Mouse (Mus musculus) gastrocnemius, postnatal 14 days (tissue): Measurements from ENCODE around the gene Rgs21. TPM values are rescaled to one million over a fixed set of nuclear protein-coding genes. Genes with fewer than 3 reads are reported as not detected.

Experiments used
- DNase-seq: peaks from one replicate; pipeline ENCODE4 v3.0.0; 2021; ENCODE audit warnings: mixed read lengths
- intact Hi-C: fragments of 180-260 bp; cut with DNase I; formaldehyde crosslinking; loops from one replicate; pipeline ENCODE4 v1.15.1; 2025; ENCODE audit warnings: low total_unique reads
- long read RNA-seq, 2 experiments: library from polyadenylated mRNA; stranded (forward); transcript quantifications; one replicate each; pipeline ENCODE4 v2.0.0; 2021
- total RNA-seq, 2 experiments: library from RNA; stranded (reverse); gene quantifications; 2 replicates each; pipeline ENCODE4 v1.2.3; 2021

Rgs21 gene
- total RNA-seq = not detected
- long read RNA-seq, experiment 1 = 0 reads
- long read RNA-seq, experiment 2 = 0 reads

DNA sequence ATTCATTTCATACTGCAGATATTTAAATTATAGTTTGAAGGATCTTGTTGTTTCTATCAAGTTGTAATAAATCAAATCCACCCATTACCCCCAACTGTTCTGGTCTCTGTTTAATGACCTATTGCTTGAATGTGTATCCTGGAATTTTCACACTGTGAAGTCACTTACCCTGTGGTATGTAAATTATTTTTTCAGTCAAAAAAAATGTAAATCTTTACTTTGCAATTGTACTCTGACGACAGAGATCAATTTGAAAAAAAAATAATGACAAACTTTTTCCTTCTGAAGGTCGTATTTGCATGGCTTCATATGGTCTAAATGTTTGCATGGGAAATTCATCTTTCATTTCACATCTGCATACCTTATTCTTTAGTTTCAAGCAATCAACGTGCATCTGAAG, at the start of gene Rgs21:
TSS of gene Rgs21 (minus strand) at position 101 of the 400 bp plus-strand sequence.
- no peak for DNase-seq

DNA sequence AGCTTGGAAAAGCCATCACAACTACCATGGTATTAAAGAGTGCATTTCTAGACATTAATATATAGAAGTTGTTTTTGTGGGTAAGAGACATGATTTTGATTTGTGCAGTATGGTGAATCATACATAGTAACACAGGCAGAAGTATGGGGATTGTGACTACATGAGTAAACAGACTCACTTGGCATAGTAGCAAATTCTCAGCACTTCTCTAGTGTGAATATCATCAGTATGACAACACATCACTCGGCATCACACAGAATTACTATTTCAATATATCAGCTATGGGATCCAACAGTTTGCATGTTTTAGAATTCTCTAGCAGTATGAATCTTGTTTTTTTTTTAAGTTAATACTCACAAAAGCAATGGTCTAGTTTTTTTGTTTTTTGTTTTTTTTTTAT, 36.6 kb upstream of the Rgs21 start:
- DNase-seq = no peak
- intact Hi-C loops = no loop called here

More for the DNA sequence above, at the start of gene Rgs21:
- intact Hi-C loops = no loop called here

DNA sequence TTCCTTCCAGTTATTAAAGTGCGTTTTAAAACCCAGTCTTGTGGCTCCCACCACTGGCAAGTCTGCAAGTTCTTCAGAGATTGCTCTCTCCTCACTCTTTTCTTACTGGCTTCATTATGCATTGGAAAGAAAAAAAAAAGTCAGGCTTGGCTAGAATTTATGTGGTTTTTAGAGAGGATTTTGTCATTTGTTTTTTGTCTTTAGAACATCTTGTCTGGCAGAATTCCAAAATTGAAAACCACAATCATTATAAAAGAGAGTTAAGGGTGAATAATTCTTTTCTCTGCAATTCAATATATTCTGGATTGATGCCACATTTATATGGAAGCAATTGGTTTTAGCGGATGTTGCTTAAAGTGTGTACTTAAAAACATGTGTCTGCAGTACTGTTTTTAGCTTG, 35.5 kb upstream of the Rgs21 start:
- intact Hi-C loops = no loop called here
- no peak for DNase-seq

DNA sequence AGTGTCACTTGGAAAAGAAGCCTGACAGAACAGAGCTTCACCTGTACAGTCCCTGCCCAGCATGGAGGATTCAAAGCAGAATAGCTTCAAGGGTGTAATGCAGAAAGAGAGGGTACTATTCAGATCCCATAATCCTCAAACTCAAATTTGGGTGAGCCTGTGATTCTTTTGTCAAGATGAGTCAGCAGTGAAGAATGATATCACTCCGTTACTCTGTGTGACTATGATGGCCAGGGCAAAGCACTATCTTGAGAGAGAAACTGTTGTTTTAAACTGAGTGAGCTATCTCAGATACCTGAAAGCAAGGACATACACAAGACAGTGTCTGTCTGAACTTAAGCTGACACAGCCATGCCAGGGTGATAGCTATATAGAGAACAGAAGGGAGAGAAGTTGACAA, 11.9 kb upstream of the Rgs21 start:
- intact Hi-C loops = no loop called here
- no peak for DNase-seq

DNA sequence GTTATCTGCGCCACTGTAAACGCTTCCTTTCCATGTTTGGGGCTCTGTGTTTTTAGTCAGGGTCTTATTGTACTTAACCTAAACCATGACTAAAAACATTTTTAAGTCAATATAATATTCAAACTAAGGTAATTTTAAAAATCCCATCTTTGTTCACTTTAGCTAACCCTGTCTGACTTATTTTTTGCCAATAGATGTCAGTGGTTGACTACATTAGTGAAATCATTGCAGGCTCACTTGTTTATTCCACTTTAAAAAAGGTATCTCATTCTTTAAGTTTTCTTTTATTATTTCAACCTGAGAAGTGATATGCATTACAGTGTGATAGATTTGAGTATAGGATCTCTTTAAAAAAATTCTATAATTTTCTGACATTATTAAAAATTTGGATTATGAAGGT, 5.5 kb upstream of the Rgs21 start:
- intact Hi-C loops = no loop called here
- no peak for DNase-seq

DNA sequence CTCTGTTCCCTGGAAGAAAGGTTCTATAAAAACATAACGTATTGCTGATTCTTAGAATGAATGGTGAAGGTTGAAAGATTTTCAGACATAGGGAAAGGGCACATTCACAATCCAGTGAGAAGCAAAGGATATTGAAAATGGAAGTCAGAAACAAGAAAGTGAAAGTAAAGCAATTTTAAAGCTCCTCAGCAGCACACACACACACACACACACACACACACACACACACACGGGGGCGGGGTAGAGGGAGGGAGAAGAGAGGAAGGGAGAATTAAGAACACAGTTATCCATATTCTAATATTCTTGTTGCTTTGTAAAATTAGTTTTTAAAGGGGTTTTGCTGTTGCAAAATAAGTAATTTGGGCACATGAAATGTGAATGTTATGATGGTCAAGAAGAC, 2.4 kb upstream of the Rgs21 start:
- intact Hi-C loops = no loop called here
- no peak for DNase-seq

DNA sequence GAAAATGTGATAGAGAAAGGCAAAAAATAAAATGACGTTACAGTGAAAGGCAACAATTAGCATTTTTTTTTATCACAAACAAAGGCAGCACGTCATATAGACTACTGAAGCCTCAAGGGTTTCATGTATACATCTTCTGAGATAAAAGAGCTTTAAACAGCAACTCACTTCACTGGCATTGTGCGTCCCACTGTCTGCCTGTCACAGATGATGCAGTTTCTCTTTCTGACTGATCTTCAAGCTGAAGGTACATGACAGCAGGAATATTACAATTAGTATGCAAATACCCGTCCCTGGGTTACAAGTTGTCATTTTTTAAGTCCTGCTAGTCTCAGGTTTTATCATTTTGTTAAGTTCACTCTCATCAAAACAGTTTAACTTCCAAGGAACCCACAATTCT, 22.3 kb downstream of the Rgs21 start:
- no peak for DNase-seq
- intact Hi-C loops = no loop called here

DNA sequence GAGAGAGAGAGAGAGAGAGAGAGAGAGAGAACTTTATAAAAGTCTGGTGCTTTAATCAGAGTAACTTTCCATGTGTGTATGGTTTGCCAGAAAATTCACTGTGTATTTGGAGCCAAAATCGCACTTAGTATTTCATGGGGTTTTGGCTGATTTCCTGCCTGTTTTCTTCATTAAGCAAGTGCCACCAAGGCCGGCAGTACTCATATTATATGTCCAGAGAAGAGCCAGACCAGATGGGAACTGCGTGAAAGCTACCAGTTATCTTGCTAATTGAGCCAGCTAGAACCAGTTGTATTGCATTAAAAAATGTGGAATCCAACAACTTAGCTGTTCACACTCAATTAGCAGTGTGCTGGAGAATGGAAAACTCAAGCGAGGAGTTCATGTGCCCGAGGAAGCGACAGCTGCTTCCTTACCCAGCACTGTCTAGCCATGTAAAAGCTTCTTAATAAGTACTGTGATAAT, 22.9 kb downstream of the Rgs21 start:
- intact Hi-C loops = no loop called here

DNA sequence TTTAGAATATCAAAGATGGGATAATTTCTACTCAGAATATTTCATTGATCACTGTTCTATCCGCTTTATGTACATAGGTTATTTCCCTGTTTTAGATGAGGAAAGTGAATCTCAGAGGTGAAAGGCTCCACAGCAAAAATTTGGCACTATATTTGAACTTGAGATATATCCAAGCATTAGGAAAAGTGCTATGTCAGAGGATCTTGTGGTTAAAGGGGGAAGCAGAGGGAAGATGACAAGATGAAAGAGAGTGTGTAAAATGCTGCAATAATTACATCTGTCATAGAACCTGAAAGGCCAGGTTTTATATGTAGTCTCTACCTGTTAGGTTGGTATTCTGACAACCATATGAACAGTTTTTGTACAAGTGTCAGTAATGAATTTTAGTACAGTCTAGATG, 35.7 kb downstream of the Rgs21 start:
- DNase-seq = no peak
- intact Hi-C loops = no loop called here

More for the DNA sequence above, 22.9 kb downstream of the Rgs21 start:
- no peak for DNase-seq

DNA sequence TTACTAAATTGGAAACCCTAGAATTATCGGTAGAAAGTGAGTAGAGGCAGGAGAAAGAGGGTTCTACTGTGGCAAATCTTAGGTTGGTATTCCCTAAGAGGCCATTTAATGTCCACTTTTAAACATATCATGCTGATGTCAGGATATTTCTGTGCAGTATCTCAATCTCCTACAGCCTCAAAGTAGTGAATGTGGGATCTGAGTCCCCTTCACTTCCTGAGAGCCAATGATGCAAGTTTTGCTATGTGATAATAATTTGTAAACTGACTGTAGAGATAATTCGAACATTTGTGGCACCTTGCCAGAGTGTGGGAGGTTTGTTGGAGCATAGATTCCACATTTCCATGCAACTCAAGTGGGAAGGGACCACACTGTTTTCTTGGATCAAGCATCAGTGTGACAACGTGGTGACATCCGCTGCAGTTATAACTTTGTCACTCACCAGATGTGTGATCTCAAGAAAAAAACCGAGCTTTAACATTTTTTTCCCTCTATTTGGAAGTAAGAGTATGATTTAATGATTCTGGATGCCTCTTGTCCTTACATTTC, 49.5 kb downstream of the Rgs21 start:
- no peak for DNase-seq
- intact Hi-C loops = no loop called here

DNA sequence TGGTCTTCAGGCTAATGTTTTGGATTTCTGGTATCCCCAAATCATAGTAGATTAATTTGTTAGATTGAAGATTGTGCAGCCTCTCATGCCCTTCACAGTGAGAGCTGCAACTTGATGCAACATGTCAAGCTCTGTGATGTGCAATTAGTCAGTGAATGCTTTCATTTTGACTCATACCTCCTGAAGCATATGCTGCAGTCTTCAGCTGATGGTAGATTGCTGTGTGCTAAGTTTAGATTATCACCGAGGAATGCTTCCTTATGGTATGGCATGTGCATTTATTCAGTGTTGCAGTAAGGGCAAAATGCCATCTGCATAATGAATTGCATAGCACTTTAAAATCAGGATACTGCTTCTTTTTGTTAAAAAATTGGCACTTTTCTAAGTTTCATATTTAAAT, 65.2 kb downstream of the Rgs21 start:
- intact Hi-C loops = no loop called here
- no peak for DNase-seq

DNA sequence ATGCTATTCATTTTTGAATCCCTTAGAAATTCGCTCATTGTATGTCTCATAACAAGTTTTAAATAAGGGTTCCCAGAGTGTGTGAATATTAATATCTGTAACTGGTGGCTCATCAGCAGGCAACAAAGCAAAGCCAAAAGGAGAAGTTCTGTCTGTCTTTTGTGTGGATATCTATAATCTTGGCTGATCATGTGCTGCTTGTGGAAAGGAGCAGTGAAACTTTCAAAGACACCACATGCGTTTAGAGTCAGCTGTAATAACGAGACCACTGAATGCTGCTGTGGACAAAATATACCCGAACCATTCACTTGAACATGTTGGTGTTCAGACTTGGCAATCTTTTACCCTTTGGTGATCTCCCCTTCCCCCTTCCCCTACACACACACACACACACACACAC, 67.0 kb downstream of the Rgs21 start:
- intact Hi-C loops = no loop called here
- DNase-seq = no peak

DNA sequence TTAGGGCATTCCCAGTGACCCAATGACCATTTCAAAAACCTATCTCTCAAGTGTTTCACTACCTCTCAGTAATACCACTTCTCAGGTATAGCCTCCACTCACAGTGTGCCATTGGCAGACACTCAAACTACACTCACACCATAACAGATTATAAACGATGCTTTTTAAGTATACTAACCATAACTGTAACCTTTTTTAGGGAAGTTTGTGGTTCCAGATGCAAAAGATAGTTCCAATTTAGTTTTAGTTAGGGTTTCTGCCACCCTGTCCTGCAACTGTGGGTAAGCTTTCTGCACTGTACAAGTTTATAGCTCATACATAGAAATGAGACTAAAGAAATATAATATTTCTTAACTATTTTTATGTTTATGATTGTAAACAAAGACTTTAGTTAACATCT, 67.7 kb downstream of the Rgs21 start:
- intact Hi-C loops = no loop called here
- DNase-seq = no peak

DNA sequence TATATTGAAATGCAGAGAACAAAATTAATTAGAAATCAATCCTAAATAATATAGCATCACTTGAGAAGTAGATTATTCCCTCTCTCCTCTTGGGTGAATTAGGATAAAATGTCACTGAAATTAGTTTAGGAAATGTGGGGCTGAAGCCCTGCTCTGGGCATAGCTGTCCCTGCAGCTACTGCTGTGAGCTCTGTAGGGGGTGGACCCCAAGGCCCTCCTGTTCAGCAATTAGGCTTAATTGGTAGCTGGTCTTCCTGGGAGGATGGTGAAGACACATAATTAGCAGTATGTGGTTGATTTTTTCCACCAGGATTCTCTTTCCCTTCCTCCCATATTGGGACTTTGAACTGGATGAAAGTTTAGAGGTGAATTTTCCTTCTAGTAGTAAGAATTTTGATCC, 68.7 kb downstream of the Rgs21 start:
- intact Hi-C loops = no loop called here
- no peak for DNase-seq

DNA sequence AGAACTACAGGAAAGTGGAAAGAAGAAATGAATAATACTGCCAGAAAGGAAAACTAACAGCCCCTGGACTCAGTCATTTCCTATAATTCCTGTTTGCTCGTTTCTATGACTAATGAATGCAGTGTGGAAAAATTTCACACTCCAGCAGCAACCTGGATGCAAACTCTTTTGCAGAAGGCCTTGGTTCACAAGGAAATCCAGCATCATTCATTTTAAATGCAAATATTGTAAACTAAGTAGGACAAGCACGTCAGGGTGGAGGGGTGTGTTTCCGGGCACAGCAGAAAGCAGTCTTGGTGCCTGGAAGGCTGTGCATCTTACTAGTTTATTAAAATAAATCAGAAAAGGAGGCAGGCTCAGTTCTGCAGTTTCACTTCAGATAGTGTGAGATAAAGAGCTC, 69.4 kb downstream of the Rgs21 start:
- intact Hi-C loops = no loop called here

DNA sequence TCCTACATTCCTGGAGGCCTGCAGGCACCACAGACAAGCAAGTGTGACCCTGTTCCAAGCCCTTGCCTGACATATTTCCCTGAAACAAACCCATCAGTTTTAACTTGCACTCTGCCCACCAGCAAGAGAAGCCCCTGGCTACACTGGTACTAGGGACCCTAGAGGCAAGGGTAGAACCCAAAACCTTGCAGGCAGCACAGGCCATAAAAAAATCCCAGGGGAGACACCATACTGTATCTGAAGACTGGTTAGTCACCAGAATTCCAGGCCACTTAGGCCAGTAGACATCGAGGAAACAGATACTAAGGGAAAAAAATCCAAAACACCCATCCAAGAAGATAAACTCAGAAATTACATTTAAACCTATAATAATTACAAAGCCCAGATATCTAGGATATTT, 74.1 kb downstream of the Rgs21 start:
- no peak for DNase-seq
- intact Hi-C loops = no loop called here

More for the DNA sequence above, 69.4 kb downstream of the Rgs21 start:
- no peak for DNase-seq

DNA sequence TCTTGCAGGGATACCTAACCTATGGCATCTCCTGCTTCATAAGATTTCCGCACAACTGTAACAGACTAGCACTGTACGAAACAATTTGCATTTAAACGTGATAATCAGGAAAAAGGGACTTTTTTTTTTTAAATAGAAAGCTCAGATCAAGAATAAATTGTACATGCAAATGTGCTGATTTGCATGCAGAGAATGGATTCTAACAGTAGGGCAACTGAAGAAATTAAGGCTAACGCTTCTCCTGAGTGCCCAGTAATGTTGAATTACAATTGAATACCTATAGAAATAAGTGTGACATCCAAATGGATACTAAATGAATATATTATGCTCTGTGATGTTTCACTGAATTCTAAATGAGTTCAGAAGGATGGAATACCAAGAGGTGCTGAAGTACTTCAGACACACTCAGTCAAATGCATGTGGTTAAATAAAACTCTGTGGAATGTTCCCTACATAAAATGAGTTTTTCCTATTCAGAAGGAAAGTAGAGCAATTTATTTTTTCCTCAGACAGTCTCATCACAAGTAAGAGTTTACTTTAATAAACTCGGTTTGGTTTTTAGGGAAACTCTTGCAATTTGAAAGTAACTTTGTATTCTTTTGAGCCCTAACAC, 79.1 kb downstream of the Rgs21 start:
- intact Hi-C loops = no loop called here
- DNase-seq = no peak

Other genes starting within 250 kb of the Rgs21 start
- under 1 TPM; 0.40 to 0.68 TPM for gene Rgs18, start 207.8 kb upstream of the Rgs21 start, total RNA-seq